Mouse (Mus musculus) small intestine, adult 2 months (tissue): ENCODE measurements around the gene Agbl4. TPM values are rescaled to one million over a fixed set of nuclear protein-coding genes. Genes with fewer than 3 reads are reported as not detected.
A peak's percentile ranks its signal among the peaks of the same experiment; 100 is the strongest.

Experiments used
- H3K27ac ChIP-seq: fragments of 200-500 bp; 2 replicates; pipeline ENCODE4 v1.5.1; 2012; ENCODE audit warnings: low read depth, low read length, control low read depth, inconsistent platforms; ENCODE audit not compliant: insufficient read depth
- H3K27me3 ChIP-seq: fragments of 200-500 bp; 2 replicates; pipeline ENCODE4 v1.6.1; 2012; ENCODE audit warnings: mild to moderate bottlenecking, moderate library complexity, low read length, inconsistent platforms; ENCODE audit not compliant: control insufficient read depth, insufficient read depth
- H3K36me3 ChIP-seq: fragments of 200-500 bp; 2 replicates; pipeline ENCODE4 v1.6.1; 2012; ENCODE audit warnings: mild to moderate bottlenecking, low read length, control low read depth, inconsistent platforms; ENCODE audit not compliant: control insufficient read depth, insufficient read depth
- H3K4me1 ChIP-seq: fragments of 200-500 bp; 2 replicates; pipeline ENCODE4 v1.6.1; 2012; ENCODE audit warnings: low read length, inconsistent platforms, mixed read lengths; ENCODE audit not compliant: control insufficient read depth, insufficient read depth, insufficient read length
- H3K4me3 ChIP-seq: fragments of 200-500 bp; 2 replicates; pipeline ENCODE4 v1.5.1; 2012; ENCODE audit warnings: low read depth, mild to moderate bottlenecking, control low read depth, inconsistent platforms, low read length, moderate library complexity
- CTCF ChIP-seq: fragments of 200-500 bp; IDR thresholded peaks from 2 replicates; pipeline ENCODE4 v1.5.1; 2012; ENCODE audit warnings: low read depth, mild to moderate bottlenecking, control low read depth, inconsistent platforms, low read length, moderate library complexity, mixed read lengths; ENCODE audit not compliant: insufficient replicate concordance, insufficient read length; ENCODE audit errors: extremely low read depth
- POLR2A ChIP-seq: fragments of 200-500 bp; IDR thresholded peaks from 2 replicates; pipeline ENCODE4 v1.6.1; 2012; ENCODE audit warnings: low read depth, mild to moderate bottlenecking, control low read depth, inconsistent platforms, low read length, moderate library complexity
- WGBS: fragments of 180-500 bp; shearing (Covaris S2); methylation state at CpG from one replicate; pipeline ENCODE4 v1.1.7; 2018; 5-methylcytosine and 5-hydroxymethylcytosine counted together
- polyA plus RNA-seq: library from polyadenylated mRNA; depleted of rRNA; stranded (reverse); fragments of >200 nt; gene quantifications from 2 replicates; pipeline ENCODE4 v1.2.3, GENCODE M21; 2012; rRNA removed

The Agbl4 gene
- not detected in 2 replicates for polyA plus RNA-seq

DNA sequence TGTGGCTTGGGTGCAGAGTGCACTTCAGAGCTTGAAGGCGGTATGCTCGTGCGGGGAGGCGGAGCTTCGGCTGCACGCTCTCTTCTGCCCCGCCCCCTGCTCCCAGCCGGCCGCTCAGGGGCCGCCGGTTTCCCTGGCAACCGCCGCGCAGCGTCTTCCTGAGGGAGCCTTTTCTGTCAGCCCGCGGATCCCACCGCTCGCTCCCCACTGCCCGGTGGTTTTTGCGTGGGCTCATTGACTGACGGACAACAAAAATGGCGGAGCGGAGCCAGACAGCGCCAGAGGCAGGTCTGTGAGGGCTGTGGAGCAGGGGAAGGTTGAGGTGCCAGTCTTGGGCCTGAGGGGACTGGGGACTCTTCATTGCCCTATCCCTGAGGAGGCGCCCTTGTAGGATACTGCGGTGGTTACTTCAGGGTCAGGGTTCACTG, at the start of gene Agbl4:
Gene Agbl4 (plus strand): TSS at position 44 of the 428 bp plus-strand sequence.
- no peaks in the 10 kb centered on the region for H3K4me1 ChIP-seq
- H3K4me3 ChIP-seq, result peak within 1 kb of the TSS; percentile 51
- H3K27ac ChIP-seq, result no peak within 1 kb of the TSS
- TF ChIP-seq POLR2A (no peak), CTCF (no peak)
- H3K27me3 ChIP-seq, result no peaks in the 10 kb centered on the region
- 2% methylated on average over 27 of the region's 27 CpGs for WGBS
- H3K36me3 ChIP-seq, result no peaks in the 10 kb centered on the region

DNA sequence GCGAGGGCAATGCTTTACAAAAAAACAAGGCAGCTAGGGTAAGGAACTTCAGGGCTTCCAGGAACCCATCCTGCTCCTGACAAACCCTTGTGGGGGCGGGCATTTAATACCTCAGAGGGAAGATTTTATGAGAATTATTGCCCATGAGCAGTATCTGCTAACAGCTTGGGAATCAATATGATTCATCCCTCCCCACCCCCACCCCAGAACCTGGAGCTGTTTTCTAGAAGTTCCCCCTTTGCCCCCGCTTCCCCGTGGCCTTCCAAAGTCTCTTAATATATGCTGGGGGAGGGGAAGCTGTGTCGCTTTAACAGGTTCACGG, 46.6 kb upstream of the Agbl4 start:
- Histone ChIP-seq H3K27ac (no peak overlapping the region), H3K27me3 (peaks cover 6% of the 10 kb centered on the region), H3K36me3 (no peaks in the 10 kb centered on the region), H3K4me3 (no peak overlapping the region), H3K4me1 (0 out of 2 replicates have a peak, but pooled peaks cover 2% of the 10 kb centered on the region)
- TF ChIP-seq CTCF, result no peak
- no peak for TF ChIP-seq POLR2A
- 13% methylated on average over 6 of the region's 6 CpGs for WGBS

DNA sequence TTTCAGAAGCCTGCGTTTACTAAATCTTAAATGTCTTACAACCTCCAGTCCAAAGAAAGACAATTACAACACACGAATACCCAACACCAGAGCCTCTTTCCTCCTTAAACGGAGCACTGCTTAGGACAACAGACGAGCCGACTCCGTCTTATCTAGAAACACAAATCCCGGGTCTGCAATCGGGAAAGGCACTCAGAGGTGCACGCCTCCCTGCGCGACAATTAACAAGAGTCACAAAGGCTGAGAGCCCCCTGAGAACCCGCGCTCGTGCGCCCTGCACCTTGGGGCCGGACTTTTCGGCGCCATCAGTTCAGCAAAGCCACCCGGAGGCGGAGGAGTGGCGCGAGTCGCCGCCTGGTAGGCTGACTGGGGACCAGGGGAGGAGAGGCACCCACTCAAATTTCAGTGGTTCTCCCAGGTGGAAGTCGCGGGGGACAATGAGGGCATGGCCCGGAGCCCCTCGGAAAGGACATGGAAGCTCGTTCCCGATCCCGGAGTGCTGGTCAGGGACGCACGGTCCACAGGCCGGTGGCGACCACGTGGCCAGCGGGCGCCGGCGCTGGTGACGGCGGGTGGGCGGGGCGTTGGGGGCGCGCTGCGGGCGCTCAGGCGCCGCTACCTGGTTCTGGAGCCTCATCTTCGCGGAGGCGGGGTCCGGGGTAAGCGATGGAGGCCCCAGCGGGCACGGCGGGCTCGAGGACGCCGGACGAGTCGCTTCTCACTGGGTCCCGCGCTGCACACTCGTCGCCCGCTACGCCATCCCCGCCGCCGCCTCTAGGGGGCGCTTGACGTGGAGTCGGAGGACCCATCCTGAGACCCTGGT, 46.1 kb upstream of the Agbl4 start, which contains the start of gene Elavl4:
Gene Elavl4 (minus strand): TSS at position 732 of the 823 bp plus-strand sequence.
- H3K27ac ChIP-seq, result no peak within 1 kb of the TSS
- H3K27me3 ChIP-seq, result peaks cover 6% of the 10 kb centered on the region
- no peaks in the 10 kb centered on the region for H3K36me3 ChIP-seq
- H3K4me3 ChIP-seq, result peak within 1 kb of the TSS; percentile 62
- WGBS, result under 1% methylated on average over 75 of the region's 75 CpGs
- peak; percentile 45; the same call in 1 of the 2 replicates for TF ChIP-seq CTCF
- no peak for TF ChIP-seq POLR2A
- 0 out of 2 replicates have a peak, but pooled peaks cover 2% of the 10 kb centered on the region for H3K4me1 ChIP-seq

DNA sequence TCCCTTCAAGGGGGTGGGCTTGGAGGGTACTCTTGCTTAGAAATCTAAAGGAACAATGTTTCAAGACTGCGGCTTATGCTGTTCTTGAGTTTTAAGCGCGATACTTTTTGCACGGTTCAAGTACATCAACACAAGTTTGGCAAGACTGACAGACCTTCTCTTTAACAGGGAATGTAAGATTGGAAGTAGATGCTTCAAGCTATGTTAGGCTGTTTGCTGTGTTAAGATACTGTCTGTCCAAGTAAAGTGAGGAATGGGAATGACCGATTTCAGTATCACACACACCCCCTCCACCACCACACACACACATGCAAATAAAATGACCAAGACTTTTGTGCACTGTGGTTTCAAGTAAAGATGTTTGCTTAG, 45.5 kb upstream of the Agbl4 start:
- 0 out of 2 replicates have a peak, but pooled peaks cover 2% of the 10 kb centered on the region for H3K4me1 ChIP-seq
- H3K27me3 ChIP-seq, result peaks cover 6% of the 10 kb centered on the region
- WGBS, result 12% methylated on average over 5 of the region's 5 CpGs
- H3K27ac ChIP-seq, result no peak overlapping the region
- no peak for TF ChIP-seq CTCF
- TF ChIP-seq POLR2A, result no peak
- peak overlapping the region; percentile 62 for H3K4me3 ChIP-seq
- H3K36me3 ChIP-seq, result no peaks in the 10 kb centered on the region

DNA sequence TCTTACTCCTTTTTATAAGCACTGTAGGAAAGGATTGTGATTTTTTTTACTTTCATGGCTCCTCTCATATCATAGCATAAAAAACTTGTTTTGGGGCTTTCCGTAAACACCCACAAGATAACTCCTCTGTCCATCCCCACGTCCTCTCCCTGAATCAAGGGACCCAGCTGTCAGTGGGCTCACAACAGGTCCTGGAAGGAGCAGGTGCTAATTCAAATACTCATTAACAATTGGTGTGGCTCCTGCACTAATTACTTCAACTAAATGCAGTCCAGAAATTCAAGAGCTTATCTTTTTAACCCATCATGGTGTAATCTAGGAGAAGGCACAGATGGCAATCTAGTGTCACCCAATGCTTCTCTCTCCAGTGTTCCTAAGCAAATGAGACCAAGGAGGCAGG, 36.9 kb upstream of the Agbl4 start:
- no peaks in the 10 kb centered on the region for H3K27me3 ChIP-seq
- 63% methylated on average over 2 of the region's 2 CpGs for WGBS
- no peaks in the 10 kb centered on the region for H3K36me3 ChIP-seq
- no peak for TF ChIP-seq CTCF
- TF ChIP-seq POLR2A, result no peak
- H3K4me3 ChIP-seq, result no peak overlapping the region
- H3K27ac ChIP-seq, result no peak overlapping the region
- no peaks in the 10 kb centered on the region for H3K4me1 ChIP-seq

DNA sequence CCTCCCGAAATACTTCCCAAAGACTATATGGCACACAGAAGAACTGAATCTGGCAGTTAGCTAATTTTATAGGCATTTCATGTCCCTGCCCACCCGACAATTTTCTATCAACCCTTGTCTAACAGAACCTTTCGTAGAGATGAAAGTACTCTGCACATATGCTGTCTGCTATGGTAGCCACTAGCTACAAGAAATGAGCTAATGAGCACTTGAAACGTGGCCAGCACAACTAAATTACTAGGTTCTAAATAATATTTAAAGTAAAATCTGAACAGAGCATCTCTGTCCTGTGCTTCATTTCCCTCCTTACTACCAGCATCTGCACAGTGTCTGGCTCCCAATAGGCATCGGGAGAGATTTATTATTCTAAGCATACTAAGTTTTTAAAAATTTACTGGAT, 1.2 kb upstream of the Agbl4 start:
- H3K4me1 ChIP-seq, result no peaks in the 10 kb centered on the region
- WGBS, result 77% methylated on average over 5 of the region's 5 CpGs

DNA sequence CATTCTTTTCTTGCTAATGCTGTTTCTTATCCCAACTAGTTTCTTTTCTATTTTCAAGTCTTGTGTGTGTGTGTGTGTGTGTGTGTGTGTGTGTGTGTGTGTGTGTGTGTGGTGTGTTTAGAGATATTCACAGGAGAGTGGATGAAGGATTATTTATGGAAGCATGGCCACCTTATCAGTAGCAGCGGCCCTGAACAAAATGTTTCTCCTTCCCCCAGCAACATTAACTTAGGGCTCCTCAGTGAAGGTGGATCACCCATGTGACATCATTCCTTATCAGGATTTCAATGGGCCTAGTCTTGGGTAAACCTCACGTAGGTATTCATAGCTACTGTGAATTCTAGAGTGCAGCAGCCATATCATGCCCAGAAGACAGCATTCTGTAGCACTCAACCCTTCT, 22.8 kb downstream of the Agbl4 start:
- 35% methylated on average over 2 of the region's 2 CpGs for WGBS

More for the DNA sequence above, 1.2 kb upstream of the Agbl4 start:
- no peaks in the 10 kb centered on the region for H3K27me3 ChIP-seq
- no peaks in the 10 kb centered on the region for H3K36me3 ChIP-seq
- TF ChIP-seq POLR2A (no peak), CTCF (no peak)
- H3K4me3 ChIP-seq, result no peak overlapping the region
- no peak overlapping the region for H3K27ac ChIP-seq

DNA sequence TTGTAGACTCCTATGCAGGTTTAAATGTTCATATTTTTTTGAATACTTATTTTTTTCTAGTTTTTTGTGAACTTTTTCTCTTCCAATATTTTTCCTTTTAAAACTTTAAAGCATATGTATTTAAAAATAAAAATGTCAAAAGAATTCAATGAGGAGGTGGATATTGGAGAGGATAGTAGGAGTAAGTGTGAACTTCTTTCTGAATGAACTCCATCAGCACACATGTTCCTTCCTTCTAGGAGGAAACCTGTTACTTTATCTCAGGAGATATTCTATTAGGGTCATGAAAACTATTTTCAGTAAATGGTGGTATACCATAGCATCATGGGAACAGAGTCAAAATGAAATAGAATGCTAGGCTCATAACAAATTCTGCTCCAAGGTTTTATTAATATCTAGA, 30.2 kb downstream of the Agbl4 start:
- Histone ChIP-seq H3K4me1 (no peaks in the 10 kb centered on the region), H3K4me3 (no peak overlapping the region), H3K27ac (no peak overlapping the region), H3K36me3 (no peaks in the 10 kb centered on the region), H3K27me3 (no peaks in the 10 kb centered on the region)
- no peak for TF ChIP-seq POLR2A
- TF ChIP-seq CTCF, result no peak

More for the DNA sequence above, 22.8 kb downstream of the Agbl4 start:
- Histone ChIP-seq H3K4me1 (no peaks in the 10 kb centered on the region), H3K27me3 (no peaks in the 10 kb centered on the region), H3K36me3 (no peaks in the 10 kb centered on the region), H3K27ac (no peak overlapping the region), H3K4me3 (no peak overlapping the region)
- TF ChIP-seq POLR2A, result no peak
- no peak for TF ChIP-seq CTCF
